Mouse (Mus musculus) ES-E14 (cell line): ENCODE measurements around the gene Megf11. TPM values are rescaled to one million over a fixed set of nuclear protein-coding genes. Genes with fewer than 3 reads are reported as not detected.

Experiments used
- DNase-seq: peaks from one replicate; pipeline ENCODE4 v3.0.0-alpha.2; 2013; ENCODE audit warnings: low read depth, low spot score
- H3K27ac ChIP-seq: 2 replicates; pipeline ENCODE4 v1.5.1; 2012; ENCODE audit warnings: low read depth, mild to moderate bottlenecking, low read length, moderate library complexity, mixed read lengths; ENCODE audit not compliant: poor library complexity, insufficient read depth, severe bottlenecking
- H3K36me3 ChIP-seq: 2 replicates; pipeline ENCODE4 v1.6.1; 2012; ENCODE audit warnings: mild to moderate bottlenecking, low read length, moderate library complexity, mixed read lengths; ENCODE audit not compliant: control insufficient read depth, poor library complexity, insufficient read depth, severe bottlenecking
- H3K4me1 ChIP-seq, 2 experiments: fragments of 150-350 bp in 1 of 2; sonication (generic) in 1 of 2; 2 replicates each; pipeline ENCODE4 v1.6.1; 2012; ENCODE audit warnings: low read length in 2 of 2, mild to moderate bottlenecking in 1 of 2, mixed read lengths in 1 of 2; ENCODE audit not compliant: control insufficient read depth in 2 of 2, insufficient read depth in 2 of 2, poor library complexity in 1 of 2
- H3K4me3 ChIP-seq, 2 experiments: fragments of 150-350 bp in 1 of 2; sonication (generic) in 1 of 2; 2 replicates each; pipeline ENCODE4 v1.5.1; 2012; ENCODE audit warnings: low read length in 2 of 2, low read depth in 1 of 2, mild to moderate bottlenecking in 1 of 2, mixed read lengths in 1 of 2; ENCODE audit not compliant: insufficient read depth in 1 of 2, poor library complexity in 1 of 2, severe bottlenecking in 1 of 2
- H3K9ac ChIP-seq: 2 replicates; pipeline ENCODE4 v1.6.1; 2012; ENCODE audit warnings: low read depth, mild to moderate bottlenecking, low read length, mixed read lengths; ENCODE audit not compliant: poor library complexity, insufficient read depth, severe bottlenecking
- H3K9me3 ChIP-seq: fragments of 150-350 bp; sonication (generic); 2 replicates; pipeline ENCODE4 v1.6.1; 2012; ENCODE audit warnings: low read depth, mild to moderate bottlenecking, low read length; ENCODE audit not compliant: control insufficient read depth, insufficient read depth
- CHD2 ChIP-seq: IDR thresholded peaks from 2 replicates; pipeline ENCODE4 v1.6.1; 2014; ENCODE audit warnings: mild to moderate bottlenecking, low read depth, low read length, inconsistent platforms
- HCFC1 ChIP-seq: IDR thresholded peaks from 2 replicates; pipeline ENCODE4 v1.6.1; 2012; ENCODE audit warnings: low read length, inconsistent platforms, borderline replicate concordance; ENCODE audit not compliant: insufficient read depth
- MAFK ChIP-seq: IDR thresholded peaks from 2 replicates; pipeline ENCODE4 v1.6.1; 2014; ENCODE audit warnings: mild to moderate bottlenecking, low read depth, low read length, inconsistent platforms; ENCODE audit not compliant: insufficient read depth
- ZC3H11A ChIP-seq: IDR thresholded peaks from 2 replicates; pipeline ENCODE4 v1.6.1; 2012; ENCODE audit warnings: low read depth, mild to moderate bottlenecking, inconsistent platforms, low read length, borderline replicate concordance
- ZNF384 ChIP-seq: IDR thresholded peaks from 2 replicates; pipeline ENCODE4 v1.6.1; 2012; ENCODE audit warnings: low read depth, low read length, inconsistent platforms
- in situ Hi-C, 2 experiments: fragments of 600-800 bp; cut with MboI; formaldehyde crosslinking; loops; one replicate each; pipeline ENCODE4 v1.15.1; 2025; ENCODE audit warnings: low sequenced_read_pairs in 2 of 2, inconsistent platforms in 1 of 2; ENCODE audit not compliant: unreplicated experiment in 2 of 2
- total RNA-seq: library from RNA; depleted of rRNA; stranded (reverse); fragments of 300-350 nt; gene quantifications from 2 replicates; pipeline ENCODE4 v1.2.3, GENCODE M21; 2012

The Megf11 gene
- total RNA-seq, 1 experiment = 7.5 TPM

- Histone ChIP-seq H3K36me3 (no peaks in the 10 kb centered on the region), H3K4me3 (no peak overlapping the region), H3K9me3 (no peaks in the 10 kb centered on the region), H3K27ac (no peak overlapping the region), H3K4me1 (peaks cover 0 to 7% of the 10 kb centered on the region in 2 experiments; a peak in 1 of 4 replicates), H3K9ac (no peak overlapping the region)
- no peak for TF ChIP-seq ZC3H11A
- TF ChIP-seq HCFC1 = no peak
- TF ChIP-seq MAFK = no peak
- TF ChIP-seq ZNF384 = no peak
- no peak for TF ChIP-seq CHD2
- in situ Hi-C loops = no loop called here
- DNase-seq = no peak
Measured at GRCm38 (mm10) chr9:64609546-64609945, 224.1 kb downstream of the Megf11 start.

GRCm38 (mm10) chr9:64612121-64612983, 226.9 kb downstream of the Megf11 start:
- H3K9me3 ChIP-seq = no peaks in the 10 kb centered on the region
- in situ Hi-C loops = no loop called here
- no peak overlapping the region for H3K9ac ChIP-seq
- H3K4me3 ChIP-seq = no peak overlapping the region
- no peaks in the 10 kb centered on the region for H3K36me3 ChIP-seq
- H3K27ac ChIP-seq = no peak overlapping the region
- TF ChIP-seq HCFC1 (no peak), MAFK (no peak), ZC3H11A (no peak), ZNF384 (no peak), CHD2 (no peak)
- DNase-seq = no peak
- peaks cover 0 to 13% of the 10 kb centered on the region in 2 experiments; a peak in 1 of 4 replicates for H3K4me1 ChIP-seq

- TF ChIP-seq HCFC1 = no peak
- no peak for TF ChIP-seq MAFK
- TF ChIP-seq ZNF384 = no peak
- TF ChIP-seq ZC3H11A = no peak
- no peak overlapping the region for H3K4me3 ChIP-seq
- H3K36me3 ChIP-seq = no peaks in the 10 kb centered on the region
- in situ Hi-C loops = no loop called here
- H3K9ac ChIP-seq = no peak overlapping the region
- no peaks in the 10 kb centered on the region for H3K9me3 ChIP-seq
- DNase-seq = peak; percentile 40
- H3K27ac ChIP-seq = no peak overlapping the region
- peaks cover 0 to 17% of the 10 kb centered on the region in 2 experiments; a peak in 1 of 4 replicates for H3K4me1 ChIP-seq
Measured at GRCm38 (mm10) chr9:64612984-64613649, 227.7 kb downstream of the Megf11 start.

- Histone ChIP-seq H3K4me1 (peaks cover 0 to 21% of the 10 kb centered on the region in 2 experiments; a peak in 1 of 4 replicates), H3K9ac (no peak overlapping the region), H3K4me3 (no peak overlapping the region), H3K27ac (no peak overlapping the region), H3K36me3 (no peaks in the 10 kb centered on the region), H3K9me3 (no peaks in the 10 kb centered on the region)
- in situ Hi-C loops = no loop called here
- TF ChIP-seq HCFC1 = no peak
- no peak for TF ChIP-seq ZNF384
- TF ChIP-seq MAFK = no peak
- no peak for TF ChIP-seq ZC3H11A
- TF ChIP-seq CHD2 = no peak
- DNase-seq = no peak
Measured at GRCm38 (mm10) chr9:64617413-64617812, 232.0 kb downstream of the Megf11 start.
